Mouse (Mus musculus) forebrain, embryonic 11.5 days (tissue): ENCODE results near the gene Dnajc4. TPM values are rescaled to one million over a fixed set of nuclear protein-coding genes. Genes with fewer than 3 reads are reported as not detected.

ENCODE experiments used
- ATAC-seq: fragments of 200-750 bp; cut with Nextera tagmentation; replicated peaks from 2 replicates; pipeline ENCODE4 v1.8.0; 2017; ENCODE audit warnings: moderate TSS enrichment; ENCODE audit not compliant: low FRiP score
- DNase-seq: peaks from one replicate; pipeline ENCODE4 v3.0.0-alpha.2; 2017; ENCODE audit warnings: low spot score
- H3K27ac ChIP-seq: fragments of 300-500 bp; sonication (generic); 2 replicates; pipeline ENCODE4 v1.5.1; 2014; ENCODE audit warnings: low read depth, low read length
- H3K27me3 ChIP-seq: fragments of 300-500 bp; sonication (generic); 2 replicates; pipeline ENCODE4 v1.6.1; 2014; ENCODE audit warnings: mild to moderate bottlenecking, low read length, mixed read lengths; ENCODE audit not compliant: control insufficient read depth, insufficient read depth
- H3K36me3 ChIP-seq: fragments of 300-500 bp; sonication (generic); 2 replicates; pipeline ENCODE4 v1.6.1; 2014; ENCODE audit warnings: mild to moderate bottlenecking, low read length, moderate library complexity, mixed read lengths; ENCODE audit not compliant: control insufficient read depth, insufficient read depth
- H3K4me1 ChIP-seq: fragments of 300-500 bp; sonication (generic); replicated peaks from 2 replicates; pipeline ENCODE4 v1.6.1; 2014; ENCODE audit warnings: low read length, mixed read lengths; ENCODE audit not compliant: control insufficient read depth, insufficient read depth
- H3K4me2 ChIP-seq: fragments of 300-500 bp; sonication (generic); 2 replicates; pipeline ENCODE4 v1.6.1; 2014; ENCODE audit warnings: low read depth, mild to moderate bottlenecking, low read length, moderate library complexity, mixed read lengths; ENCODE audit not compliant: severe bottlenecking
- H3K4me3 ChIP-seq: fragments of 300-500 bp; sonication (generic); 2 replicates; pipeline ENCODE4 v1.5.1; 2014; ENCODE audit warnings: low read depth, low read length
- H3K9ac ChIP-seq: fragments of 300-500 bp; sonication (generic); 2 replicates; pipeline ENCODE4 v1.6.1; 2014; ENCODE audit warnings: low read length
- H3K9me3 ChIP-seq: fragments of 300-500 bp; sonication (generic); 2 replicates; pipeline ENCODE4 v1.6.1; 2016; ENCODE audit warnings: low read length, mixed read lengths; ENCODE audit not compliant: control insufficient read depth
- WGBS: fragments of 180-500 bp; shearing (Covaris S2); extraction: QIAGEN DNeasy Blood & Tissue Kit; methylation state at CpG from one replicate; pipeline ENCODE4 v1.1.7; 2014; 5-methylcytosine and 5-hydroxymethylcytosine counted together
- polyA plus RNA-seq: library from polyadenylated mRNA; unstranded; fragments of >200 nt; fragmentation: Nextera tagmentation; extraction: Ambion mirVana; gene quantifications from 2 replicates; pipeline ENCODE4 v1.2.1, GENCODE M21; 2014

The Dnajc4 gene
- polyA plus RNA-seq, 1 experiment from 2014 or later: 14.5 TPM

GRCm38 (mm10) chr19:6979486-6980380 is 12.6 kb downstream of the Dnajc4 start:
- H3K27ac ChIP-seq: peak overlapping the region; percentile 86
- peak; percentile 100 for DNase-seq
- peaks cover 22% of the 10 kb centered on the region for H3K4me1 ChIP-seq
- peak overlapping the region; percentile 77 for H3K9ac ChIP-seq
- peak; percentile 87 for ATAC-seq
- H3K9me3 ChIP-seq: no peaks in the 10 kb centered on the region
- peak overlapping the region; percentile 42 for H3K4me3 ChIP-seq
- peak overlapping the region; percentile 67 for H3K4me2 ChIP-seq
- WGBS: 1% methylated on average over 58 of the region's 59 CpGs
- no peaks in the 10 kb centered on the region; the same call in 1 of the 2 replicates for H3K36me3 ChIP-seq
- H3K27me3 ChIP-seq: no peaks in the 10 kb centered on the region

- H3K4me1 ChIP-seq: peaks cover 22% of the 10 kb centered on the region
- 15% methylated on average over 11 of the region's 11 CpGs for WGBS
- DNase-seq: no peak
Observed at GRCm38 (mm10) chr19:6979001-6979479, 13.3 kb downstream of the Dnajc4 start.

DNA sequence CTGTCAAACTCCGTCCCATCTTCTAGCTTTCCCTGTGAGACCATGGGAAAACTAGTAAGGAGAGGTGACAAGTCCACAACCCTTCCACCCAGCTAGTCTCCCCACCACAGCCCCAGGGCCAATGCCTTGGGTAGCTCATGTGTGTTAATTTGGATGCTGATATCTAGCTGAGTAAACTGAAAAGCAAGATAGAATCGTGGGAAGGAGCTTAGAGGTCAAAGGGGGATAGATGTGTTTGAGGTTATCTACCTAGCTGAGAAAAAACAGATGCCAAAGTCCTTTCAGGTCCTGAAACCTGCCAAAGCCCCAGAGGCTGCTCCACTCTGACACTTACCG is 13.8 kb downstream of the Dnajc4 start:
- WGBS: 51% methylated on average over 3 of the region's 3 CpGs
- H3K36me3 ChIP-seq: no peaks in the 10 kb centered on the region; the same call in 1 of the 2 replicates
- H3K4me1 ChIP-seq: peaks cover 24% of the 10 kb centered on the region
- 0 out of 2 replicates have a peak overlapping the region, but pooled peaks have one; percentile 20 for H3K27ac ChIP-seq
- no peaks in the 10 kb centered on the region for H3K27me3 ChIP-seq
- H3K9me3 ChIP-seq: no peaks in the 10 kb centered on the region
- H3K4me2 ChIP-seq: peak overlapping the region; percentile 67
- no peak for ATAC-seq
- peak overlapping the region; percentile 62; the same call in 1 of the 2 replicates for H3K9ac ChIP-seq
- H3K4me3 ChIP-seq: peak overlapping the region; percentile 42
- no peak for DNase-seq

More at GRCm38 (mm10) chr19:6979001-6979479, 13.3 kb downstream of the Dnajc4 start:
- ATAC-seq: no peak
- H3K27ac ChIP-seq: peak overlapping the region; percentile 50; the same call in 1 of the 2 replicates
- peak overlapping the region; percentile 67 for H3K4me2 ChIP-seq
- H3K27me3 ChIP-seq: no peaks in the 10 kb centered on the region
- no peaks in the 10 kb centered on the region for H3K9me3 ChIP-seq
- H3K4me3 ChIP-seq: peak overlapping the region; percentile 42
- H3K9ac ChIP-seq: peak overlapping the region; percentile 62
- H3K36me3 ChIP-seq: no peaks in the 10 kb centered on the region; the same call in 1 of the 2 replicates

DNA sequence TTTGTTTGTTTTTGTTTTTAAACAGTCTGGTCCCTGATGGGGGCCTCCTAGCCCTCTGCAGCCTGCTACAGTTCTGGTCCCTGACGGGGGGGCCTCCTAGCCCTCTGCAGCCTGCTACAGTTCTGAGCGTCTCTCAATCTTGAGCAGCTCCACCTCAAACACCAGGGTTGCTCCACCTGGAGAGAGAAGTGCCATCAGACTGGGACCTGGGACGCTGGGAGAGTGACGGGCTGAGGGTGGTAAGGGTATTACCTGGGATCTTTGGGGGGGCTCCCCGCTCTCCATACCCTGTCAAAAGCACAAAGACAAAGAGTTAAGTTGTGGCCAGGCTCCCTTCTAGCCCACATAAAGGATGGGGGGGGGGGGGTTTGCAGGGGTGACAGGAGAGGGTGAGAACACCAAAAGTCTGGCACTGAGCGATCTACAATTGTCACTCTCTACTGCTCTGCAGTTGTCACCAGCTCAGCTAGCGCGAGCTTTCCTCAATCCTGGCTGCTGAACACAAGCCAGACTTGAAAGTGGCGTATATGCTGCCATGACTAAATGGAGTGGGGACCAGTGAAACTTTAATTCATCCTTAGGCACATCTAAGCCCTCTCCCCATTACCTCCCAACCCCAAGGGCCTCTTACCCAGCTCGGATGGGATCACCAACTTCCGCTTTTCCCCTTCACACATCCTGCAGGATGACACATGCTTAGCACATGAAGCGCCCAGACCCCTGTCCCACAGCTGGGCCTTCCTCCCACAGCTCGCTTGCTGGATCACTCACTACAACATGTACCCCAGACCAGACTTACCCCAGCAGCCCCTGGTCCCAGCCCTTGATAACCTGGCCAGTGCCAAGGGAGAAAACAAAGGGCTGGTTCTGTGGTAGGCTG is 14.4 kb downstream of the Dnajc4 start:
- H3K4me1 ChIP-seq: peaks cover 24% of the 10 kb centered on the region
- WGBS: 89% methylated on average over 13 of the region's 13 CpGs
- H3K9ac ChIP-seq: peak overlapping the region; percentile 27; the same call in 1 of the 2 replicates
- H3K4me3 ChIP-seq: peak overlapping the region; percentile 42; the same call in 1 of the 2 replicates
- no peak overlapping the region for H3K27ac ChIP-seq
- no peaks in the 10 kb centered on the region for H3K27me3 ChIP-seq
- H3K4me2 ChIP-seq: peak overlapping the region; percentile 67
- no peaks in the 10 kb centered on the region; the same call in 1 of the 2 replicates for H3K36me3 ChIP-seq
- no peaks in the 10 kb centered on the region for H3K9me3 ChIP-seq
- DNase-seq (no peak), ATAC-seq (no peak)

DNA sequence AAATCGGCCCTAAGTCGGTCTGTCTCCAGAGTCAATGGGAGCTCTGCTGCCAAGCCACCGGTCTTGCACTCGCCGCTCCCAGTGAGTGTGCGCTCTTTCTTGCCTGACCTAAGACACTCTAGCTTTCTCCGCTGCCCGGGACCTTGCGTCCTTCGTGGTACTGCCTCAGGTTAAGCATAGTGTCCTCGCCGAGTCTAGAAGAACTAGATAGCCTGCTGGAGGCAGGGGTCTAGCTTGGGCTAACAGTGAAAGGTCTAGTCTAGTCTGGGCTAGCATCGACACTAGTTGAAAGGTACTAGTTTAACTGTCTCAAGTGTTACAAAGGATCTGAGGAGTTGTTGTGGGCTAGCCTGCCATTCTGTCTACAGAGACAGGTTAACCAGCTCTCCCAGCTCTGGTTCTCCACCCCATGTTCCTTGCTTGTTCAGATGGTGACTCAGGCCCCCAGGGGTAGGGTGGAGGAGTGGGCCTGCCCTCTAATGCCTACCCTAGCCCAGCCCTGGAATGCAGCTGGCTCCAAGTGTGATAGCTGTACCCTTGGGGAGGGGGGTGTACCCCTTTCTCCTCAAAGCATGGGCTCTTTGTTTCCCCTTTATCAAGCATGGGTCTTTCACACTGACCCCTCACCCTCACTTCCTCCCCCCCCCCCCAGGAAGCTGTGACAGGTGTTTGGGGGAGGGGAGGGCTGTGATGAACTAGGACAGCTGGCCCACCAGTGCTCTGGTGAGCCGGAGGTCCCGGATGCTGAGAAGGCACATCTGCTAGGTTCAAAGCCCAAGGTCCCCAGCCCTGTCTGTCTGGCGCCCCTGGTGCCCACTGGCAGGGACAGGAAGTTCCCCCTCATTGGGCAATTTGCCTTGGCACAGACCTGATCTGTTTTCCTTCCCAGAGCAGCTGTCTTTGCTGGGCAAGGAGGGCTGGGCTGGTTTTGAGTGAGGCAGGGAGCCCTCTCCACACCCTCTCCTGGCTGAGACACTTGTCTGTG is 16.5 kb downstream of the Dnajc4 start, which contains the start of gene Plcb3:
Plcb3 (minus strand) TSS at position 934 of the 985 bp plus-strand sequence.
- H3K4me2 ChIP-seq: peak within 1 kb of the TSS; percentile 92
- no peak for ATAC-seq
- H3K4me3 ChIP-seq: peak within 1 kb of the TSS; percentile 86
- peaks cover 24% of the 10 kb centered on the region for H3K4me1 ChIP-seq
- peak; percentile 82 for DNase-seq
- H3K27me3 ChIP-seq: no peaks in the 10 kb centered on the region
- no peaks in the 10 kb centered on the region; the same call in 1 of the 2 replicates for H3K36me3 ChIP-seq
- H3K9me3 ChIP-seq: no peaks in the 10 kb centered on the region
- WGBS: under 1% methylated on average over 16 of the region's 16 CpGs
- peak within 1 kb of the TSS; percentile 90 for H3K27ac ChIP-seq
- peak within 1 kb of the TSS; percentile 94 for H3K9ac ChIP-seq

DNA sequence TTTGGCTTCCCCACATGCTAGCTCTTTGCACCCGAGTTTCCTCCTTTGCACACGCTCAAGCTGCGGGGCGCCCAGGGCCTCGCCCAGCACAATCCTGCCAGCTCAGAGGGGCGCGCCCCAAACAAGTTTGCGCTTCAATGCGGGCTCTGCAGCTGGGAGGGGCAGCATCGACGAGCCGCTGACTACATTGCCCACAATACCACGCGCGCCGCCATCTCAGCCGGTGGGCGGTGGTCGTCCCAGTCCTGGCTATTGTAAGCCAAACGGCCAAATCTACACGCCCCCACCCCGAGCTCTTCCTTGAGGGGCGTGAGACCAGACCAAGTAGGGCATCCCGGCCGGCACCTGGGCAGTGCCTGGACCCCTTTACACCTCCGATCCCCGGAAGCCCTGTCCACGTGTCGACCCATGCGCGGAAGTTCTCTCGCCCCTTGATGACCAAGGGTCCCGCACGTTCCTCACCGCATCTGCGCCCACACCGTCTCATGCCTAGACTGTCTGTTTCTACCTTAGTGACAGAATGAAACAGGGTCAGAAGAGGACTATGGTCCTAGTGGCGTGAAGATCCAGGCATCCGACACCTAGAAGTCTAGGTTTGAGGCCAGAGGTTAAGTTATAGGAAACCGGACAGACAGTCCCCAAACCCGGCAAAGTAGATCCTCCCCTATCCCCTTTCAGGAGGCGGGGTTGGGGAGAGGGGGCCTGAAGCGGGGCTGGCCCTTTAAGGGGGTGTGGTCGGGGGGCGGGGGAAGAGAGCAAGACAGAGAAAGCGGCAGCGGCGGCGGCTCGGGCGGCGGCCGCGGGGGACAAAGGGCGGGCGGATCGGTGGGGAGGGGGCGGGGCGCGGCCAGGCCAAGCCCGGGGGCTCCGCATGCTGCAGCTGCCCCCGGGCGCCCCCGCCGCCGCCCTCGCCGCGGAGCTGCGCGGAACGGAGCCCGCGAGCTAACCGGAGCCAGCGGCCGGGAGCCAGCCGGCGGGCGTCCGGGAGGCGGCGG is 17.9 kb downstream of the Dnajc4 start, which contains the start of gene Ppp1r14b:
Ppp1r14b (plus strand) TSS at position 758 of the 995 bp plus-strand sequence.
- Histone ChIP-seq H3K27ac (peak within 1 kb of the TSS; percentile 90), H3K4me3 (peak within 1 kb of the TSS; percentile 86), H3K36me3 (no peaks in the 10 kb centered on the region; the same call in 1 of the 2 replicates), H3K4me2 (peak within 1 kb of the TSS; percentile 92), H3K27me3 (peaks cover 2% of the 10 kb centered on the region; the same call in 1 of the 2 replicates), H3K4me1 (peaks cover 32% of the 10 kb centered on the region), H3K9me3 (no peaks in the 10 kb centered on the region), H3K9ac (peak within 1 kb of the TSS; percentile 94)
- WGBS: under 1% methylated on average over 76 of the region's 84 CpGs
- DNase-seq (peak; percentile 96), ATAC-seq (peak; percentile 69)
